12 mouse cellular contexts compared by ENCODE assay signal in genomic region chr1:190661764-190662163, GRCm38 (mm10).
DNase-seq lines count a peak whose midpoint lies in the region; ATAC-seq and TF ChIP-seq lines count a peak whose summit lies in the region.
"Had no signal": no experiment of that assay in that cellular context is flagged by ENCODE, and none has a peak within 500 bp of the region (broad histone marks: within the 10 kb centered on the region; RNA-seq: fewer than 3 reads in every experiment).

No protein-coding gene starts in this region.

- peaks cover 50% of the 10 kb centered on the region for H3K4me1 ChIP-seq in heart, embryonic 13.5 days
- H3K4me1 ChIP-seq in heart, adult 2 months (ENCODE audit: control insufficient read depth, insufficient read depth, low read length): no peaks in the 10 kb centered on the region
- H3K4me1 ChIP-seq in midbrain, embryonic 10.5 days: peaks cover 62% of the 10 kb centered on the region
- no peaks in the 10 kb centered on the region for H3K4me1 ChIP-seq in midbrain, embryonic 14.5 days (ENCODE audit: control insufficient read depth, insufficient read depth, low read length)
- no peaks in the 10 kb centered on the region for H3K4me1 ChIP-seq in embryonic facial prominence, embryonic 11.5 days (ENCODE audit: control insufficient read depth, insufficient read depth, low read length)
- H3K4me1 ChIP-seq in neural tube, embryonic 12.5 days: peaks cover 11% of the 10 kb centered on the region
- no peaks in the 10 kb centered on the region for H3K4me1 ChIP-seq in intestine, postnatal 0 days (replicated peaks; ENCODE audit: control insufficient read depth, insufficient read depth, low read length)

- no peak for DNase-seq in heart, adult 2 months
- peak; percentile 46 for DNase-seq in midbrain, embryonic 10.5 days (ENCODE audit: low spot score)
- DNase-seq in midbrain, embryonic 14.5 days: no peak
- no peak for DNase-seq in embryonic facial prominence, embryonic 11.5 days (ENCODE audit: low spot score)
- DNase-seq: adrenal gland, postnatal 36 days; gastrocnemius, postnatal 25 days; kidney, adult 11 months; thymus, postnatal 4 days had no signal

- 0 out of 2 replicates have a peak overlapping the region, but pooled peaks have one; percentile 28 for H3K27ac ChIP-seq in heart, embryonic 13.5 days (replicated peaks)
- H3K27ac ChIP-seq in heart, adult 2 months: no peak overlapping the region
- peak overlapping the region; percentile 80 for H3K27ac ChIP-seq in midbrain, embryonic 10.5 days (replicated peaks)
- no peak overlapping the region for H3K27ac ChIP-seq in midbrain, embryonic 14.5 days (replicated peaks; ENCODE audit: low read depth, low read length)
- H3K27ac ChIP-seq in embryonic facial prominence, embryonic 11.5 days (replicated peaks; ENCODE audit: low read depth, low read length): no peak overlapping the region
- H3K27ac ChIP-seq in neural tube, embryonic 12.5 days: no peak overlapping the region
- H3K27ac ChIP-seq in intestine, postnatal 0 days (ENCODE audit: low read depth, low read length): no peak overlapping the region
- H3K27ac ChIP-seq: limb, embryonic 12.5 days had no signal

- no peak for TF ChIP-seq CTCF in heart, adult 2 months (IDR thresholded peaks at IDR 0.05)
- TF ChIP-seq CTCF in intestine, postnatal 0 days (IDR thresholded peaks at IDR 0.05; ENCODE audit: low read depth): no peak

- 61% methylated on average over 4 of the region's 4 CpGs for WGBS in heart, embryonic 13.5 days
- 79% methylated on average over 4 of the region's 4 CpGs for WGBS in heart, adult 2 months
- WGBS in midbrain, embryonic 10.5 days: 54% methylated on average over 4 of the region's 4 CpGs
- 34% methylated on average over 4 of the region's 4 CpGs for WGBS in midbrain, embryonic 14.5 days
- 50% methylated on average over 4 of the region's 4 CpGs for WGBS in embryonic facial prominence, embryonic 11.5 days
- WGBS in neural tube, embryonic 12.5 days: 24% methylated on average over 4 of the region's 4 CpGs
- 82% methylated on average over 4 of the region's 4 CpGs for WGBS in intestine, postnatal 0 days

- 0 out of 2 replicates have a peak overlapping the region, but pooled peaks have one; percentile 40 for H3K9ac ChIP-seq in heart, embryonic 13.5 days
- H3K9ac ChIP-seq in heart, adult 2 months (ENCODE audit: low read depth, low read length): no peak overlapping the region
- no peak overlapping the region for H3K9ac ChIP-seq in midbrain, embryonic 14.5 days (replicated peaks; ENCODE audit: low read length)
- no peak overlapping the region for H3K9ac ChIP-seq in embryonic facial prominence, embryonic 11.5 days (replicated peaks; ENCODE audit: low read length)
- no peak overlapping the region for H3K9ac ChIP-seq in neural tube, embryonic 12.5 days
- H3K9ac ChIP-seq in intestine, postnatal 0 days (ENCODE audit: low read depth, low read length): no peak overlapping the region
- H3K9ac ChIP-seq: limb, embryonic 12.5 days had no signal

- H3K79me2 ChIP-seq in heart, adult 2 months (replicated peaks; ENCODE audit: control insufficient read depth, insufficient read depth, low read length): no peaks in the 10 kb centered on the region

- no peak for TF ChIP-seq EP300 in heart, adult 2 months (IDR thresholded peaks at IDR 0.05; ENCODE audit: insufficient read depth, low read depth, low read length)

- H3K4me3 ChIP-seq in heart, embryonic 13.5 days: no peak overlapping the region
- no peak overlapping the region for H3K4me3 ChIP-seq in heart, adult 2 months
- no peak overlapping the region for H3K4me3 ChIP-seq in midbrain, embryonic 10.5 days
- no peak overlapping the region for H3K4me3 ChIP-seq in midbrain, embryonic 14.5 days (replicated peaks; ENCODE audit: low read depth, low read length)
- no peak overlapping the region for H3K4me3 ChIP-seq in embryonic facial prominence, embryonic 11.5 days (ENCODE audit: low read depth, low read length)
- no peak overlapping the region for H3K4me3 ChIP-seq in neural tube, embryonic 12.5 days
- no peak overlapping the region for H3K4me3 ChIP-seq in intestine, postnatal 0 days (ENCODE audit: low read depth, low read length)
- H3K4me3 ChIP-seq: limb, embryonic 12.5 days had no signal

- intact Hi-C loops in heart, adult 2 months (cut with DNase I): loop anchor here (10.0 kb wide), 1 partner anchor 487 kb away; the partner anchor contains the start of gene Prox1

- no peak overlapping the region for H3K4me2 ChIP-seq in heart, embryonic 13.5 days
- no peak overlapping the region for H3K4me2 ChIP-seq in midbrain, embryonic 14.5 days (ENCODE audit: low read length)
- H3K4me2 ChIP-seq in embryonic facial prominence, embryonic 11.5 days (ENCODE audit: low read depth, low read length): no peak overlapping the region
- no peak overlapping the region for H3K4me2 ChIP-seq in neural tube, embryonic 12.5 days (replicated peaks)
- H3K4me2 ChIP-seq in intestine, postnatal 0 days (replicated peaks; ENCODE audit: low read depth): no peak overlapping the region
- H3K4me2 ChIP-seq: limb, embryonic 12.5 days had no signal

- H3K36me3 ChIP-seq in heart, embryonic 13.5 days: no peaks in the 10 kb centered on the region
- no peaks in the 10 kb centered on the region for H3K36me3 ChIP-seq in heart, adult 2 months (ENCODE audit: control insufficient read depth, insufficient read depth, low read length)
- H3K36me3 ChIP-seq in midbrain, embryonic 10.5 days: no peaks in the 10 kb centered on the region
- no peaks in the 10 kb centered on the region for H3K36me3 ChIP-seq in midbrain, embryonic 14.5 days (ENCODE audit: control insufficient read depth, insufficient read depth, low read length)
- no peaks in the 10 kb centered on the region for H3K36me3 ChIP-seq in embryonic facial prominence, embryonic 11.5 days (replicated peaks; ENCODE audit: control insufficient read depth, insufficient read depth, low read depth, low read length)
- H3K36me3 ChIP-seq in neural tube, embryonic 12.5 days: no peaks in the 10 kb centered on the region
- H3K36me3 ChIP-seq in intestine, postnatal 0 days (ENCODE audit: control insufficient read depth, insufficient read depth): no peaks in the 10 kb centered on the region
- H3K36me3 ChIP-seq: limb, embryonic 12.5 days had no signal

- no peaks in the 10 kb centered on the region for H3K9me3 ChIP-seq in heart, embryonic 13.5 days
- H3K9me3 ChIP-seq in midbrain, embryonic 10.5 days (replicated peaks): no peaks in the 10 kb centered on the region
- no peaks in the 10 kb centered on the region for H3K9me3 ChIP-seq in midbrain, embryonic 14.5 days (ENCODE audit: control insufficient read depth, low read length)
- H3K9me3 ChIP-seq in embryonic facial prominence, embryonic 11.5 days (replicated peaks; ENCODE audit: control insufficient read depth, low read length): no peaks in the 10 kb centered on the region
- no peaks in the 10 kb centered on the region for H3K9me3 ChIP-seq in neural tube, embryonic 12.5 days
- no peaks in the 10 kb centered on the region for H3K9me3 ChIP-seq in intestine, postnatal 0 days (ENCODE audit: control insufficient read depth)
- H3K9me3 ChIP-seq: limb, embryonic 12.5 days had no signal

- H3K27me3 ChIP-seq in heart, embryonic 13.5 days (replicated peaks): no peaks in the 10 kb centered on the region
- no peaks in the 10 kb centered on the region for H3K27me3 ChIP-seq in heart, adult 2 months (ENCODE audit: control insufficient read depth, insufficient read depth, low read length)
- no peaks in the 10 kb centered on the region; the same call in 1 of the 2 replicates for H3K27me3 ChIP-seq in midbrain, embryonic 10.5 days (ENCODE audit: low read depth, poor library complexity, severe bottlenecking)
- no peaks in the 10 kb centered on the region for H3K27me3 ChIP-seq in midbrain, embryonic 14.5 days (ENCODE audit: control insufficient read depth, insufficient read depth, low read length)
- H3K27me3 ChIP-seq in embryonic facial prominence, embryonic 11.5 days (ENCODE audit: control insufficient read depth, insufficient read depth, low read length): no peaks in the 10 kb centered on the region
- no peaks in the 10 kb centered on the region for H3K27me3 ChIP-seq in neural tube, embryonic 12.5 days (replicated peaks)
- no peaks in the 10 kb centered on the region for H3K27me3 ChIP-seq in intestine, postnatal 0 days (replicated peaks; ENCODE audit: control insufficient read depth, insufficient read depth, low read length)
- H3K27me3 ChIP-seq: limb, embryonic 12.5 days had no signal

- no peak for TF ChIP-seq POLR2A in heart, adult 2 months (IDR thresholded peaks at IDR 0.05; ENCODE audit: insufficient read depth, low read depth, low read length)

- ATAC-seq in heart, embryonic 13.5 days (ENCODE audit: extremely low read depth, insufficient number of reproducible peaks, low FRiP score, low TSS enrichment): no peak
- no peak for ATAC-seq in midbrain, embryonic 14.5 days (ENCODE audit: low FRiP score, low TSS enrichment)
- ATAC-seq in embryonic facial prominence, embryonic 11.5 days (replicated peaks; ENCODE audit: insufficient number of reproducible peaks, low FRiP score, low TSS enrichment, low read depth): 0 out of 2 replicates have a peak, but pooled peaks have one; percentile 24
- ATAC-seq in neural tube, embryonic 12.5 days (ENCODE audit: low FRiP score, low read depth): peak; percentile 49; the same call in 1 of the 2 replicates
- ATAC-seq in intestine, postnatal 0 days: no peak

Comparison
In these comparisons a context has a peak if more than half of its experiments do, and no peak if none do; other contexts are left out.
1. H3K27ac ChIP-seq: peak in heart, embryonic 13.5 days (single experiment) and midbrain, embryonic 10.5 days (single experiment); none in heart, adult 2 months (single experiment), midbrain, embryonic 14.5 days (single experiment), embryonic facial prominence, embryonic 11.5 days (single experiment), neural tube, embryonic 12.5 days (single experiment) and intestine, postnatal 0 days (single experiment).
2. ATAC-seq: peak in embryonic facial prominence, embryonic 11.5 days (single experiment) and neural tube, embryonic 12.5 days (single experiment); none in heart, embryonic 13.5 days (single experiment), midbrain, embryonic 14.5 days (single experiment) and intestine, postnatal 0 days (single experiment).